Mouse (Mus musculus): ENCODE results near the gene Armh3.

GRCm38 (mm10) chr19:45811028-45811674 is 187.1 kb downstream of the Armh3 start:
- TF ChIP-seq CTCF (IDR thresholded peaks at IDR 0.05; ENCODE audit: borderline replicate concordance, control insufficient read depth, extremely low read depth, insufficient read depth, low read length, poor library complexity), result no peak
- TF ChIP-seq POLR2A (IDR thresholded peaks at IDR 0.05; ENCODE audit: control insufficient read depth, extremely low read depth, insufficient read depth, low read length, poor library complexity), result no peak

Data from thymus, adult 2 months (tissue).